Mouse (Mus musculus): ENCODE measurements around the gene Phkg2.
"Not testable (repeated sequence)": the region's sequence is repeated elsewhere in the genome, so short reads cannot be mapped to it uniquely, and the experiment has no call there.

Gene Phkg2

GRCm38 (mm10) chr7:127604256-127604655 is 31.1 kb downstream of the Phkg2 start:
- no peak for DNase-seq

GRCm38 (mm10) chr7:127607150-127607549 is 34.0 kb downstream of the Phkg2 start:
- DNase-seq = no peak

GRCm38 (mm10) chr7:127611011-127611410 is 37.9 kb downstream of the Phkg2 start:
- DNase-seq = no peak

GRCm38 (mm10) chr7:127611561-127611960 is 38.4 kb downstream of the Phkg2 start:
- DNase-seq = no peak

GRCm38 (mm10) chr7:127613501-127613900 is 40.4 kb downstream of the Phkg2 start:
- peak; percentile 56 for DNase-seq

- peak; percentile 46 for DNase-seq
These were observed 41.0 kb downstream of the Phkg2 start for GRCm38 (mm10) chr7:127614091-127614490.

- peak; percentile 72 for DNase-seq
These were observed 41.4 kb downstream of the Phkg2 start for GRCm38 (mm10) chr7:127614511-127614890.

- DNase-seq = peak; percentile 73
These were observed 42.0 kb downstream of the Phkg2 start, which contains the start of gene Zfp629 for GRCm38 (mm10) chr7:127614891-127615843. Zfp629 (minus strand) TSS chr7:127615797.

GRCm38 (mm10) chr7:127616336-127616735 is 43.2 kb downstream of the Phkg2 start:
- no peak for DNase-seq

GRCm38 (mm10) chr7:127616881-127617280 is 43.7 kb downstream of the Phkg2 start:
- no peak for DNase-seq

GRCm38 (mm10) chr7:127617962-127618361 is 44.8 kb downstream of the Phkg2 start:
- no peak for DNase-seq

GRCm38 (mm10) chr7:127618402-127618801 is 45.3 kb downstream of the Phkg2 start:
- not testable (repeated sequence) for DNase-seq

GRCm38 (mm10) chr7:127626039-127626438 is 52.9 kb downstream of the Phkg2 start:
- DNase-seq = no peak

- no peak for DNase-seq
These were observed 53.3 kb downstream of the Phkg2 start for GRCm38 (mm10) chr7:127626471-127626870.

- no peak for DNase-seq
These were observed 55.5 kb downstream of the Phkg2 start for GRCm38 (mm10) chr7:127628646-127629045.

GRCm38 (mm10) chr7:127631416-127631815 is 58.3 kb downstream of the Phkg2 start:
- no peak for DNase-seq
